Mouse (Mus musculus): ENCODE results near the gene Il20rb.

DNA sequence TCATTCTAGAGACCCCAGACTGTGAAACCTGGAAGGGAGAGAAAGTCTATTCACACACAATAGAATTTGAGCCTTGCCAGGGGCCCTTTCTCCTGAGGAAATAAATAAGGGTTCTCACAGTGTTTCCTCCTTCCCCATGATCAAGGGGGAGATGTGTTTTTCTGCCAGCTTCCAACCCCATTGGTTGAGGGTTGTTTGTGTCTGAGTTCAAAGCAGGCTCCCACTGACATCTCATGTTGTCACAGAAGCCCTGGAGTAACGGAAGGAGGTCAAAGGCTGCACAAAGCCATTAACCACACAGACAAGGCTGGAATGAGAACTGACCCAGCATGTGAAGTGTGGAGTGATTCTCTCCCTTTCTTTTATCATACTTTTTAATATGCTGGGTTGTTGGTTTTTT lies 69.8 kb downstream of the Il20rb start:
- no peak for TF ChIP-seq POLR2A (IDR thresholded peaks at IDR 0.05; ENCODE audit: low read depth, low read length)
- no peak for TF ChIP-seq CTCF (conservative IDR thresholded peaks at IDR 0.05; ENCODE audit: insufficient read depth, insufficient read length, low read depth, low read length)
